Mouse (Mus musculus): ENCODE data around the gene Papss2. TPM values are rescaled to one million over a fixed set of nuclear protein-coding genes. Genes with fewer than 3 reads are reported as not detected.

Papss2 gene
- polyA plus RNA-seq, 1 experiment from 2014 or later = 11.0 TPM

- H3K27ac ChIP-seq (ENCODE audit: low read length) = no peak overlapping the region
- H3K4me1 ChIP-seq (ENCODE audit: control insufficient read depth, insufficient read depth, low read length) = no peaks in the 10 kb centered on the region
- H3K9ac ChIP-seq (ENCODE audit: low read length) = no peak overlapping the region
- no peaks in the 10 kb centered on the region for H3K9me3 ChIP-seq (replicated peaks; ENCODE audit: control insufficient read depth, low read length)
- no peaks in the 10 kb centered on the region for H3K27me3 ChIP-seq (ENCODE audit: control insufficient read depth, insufficient read depth, low read length)
- H3K4me3 ChIP-seq (replicated peaks; ENCODE audit: low read length) = no peak overlapping the region
- WGBS = 79% methylated on average over 6 of the region's 6 CpGs
- H3K4me2 ChIP-seq (ENCODE audit: low read depth, low read length) = no peak overlapping the region
- no peak for ATAC-seq (ENCODE audit: insufficient read depth, low FRiP score)
- no peaks in the 10 kb centered on the region for H3K36me3 ChIP-seq (ENCODE audit: control insufficient read depth, insufficient read depth, low read length)
Measured at GRCm38 (mm10) chr19:32604563-32605252, 9.1 kb downstream of the Papss2 start.

- no peak overlapping the region for H3K27ac ChIP-seq (ENCODE audit: low read length)
- no peaks in the 10 kb centered on the region for H3K27me3 ChIP-seq (ENCODE audit: control insufficient read depth, insufficient read depth, low read length)
- H3K4me2 ChIP-seq (ENCODE audit: low read depth, low read length) = no peak overlapping the region
- no peaks in the 10 kb centered on the region for H3K36me3 ChIP-seq (ENCODE audit: control insufficient read depth, insufficient read depth, low read length)
- H3K9me3 ChIP-seq (replicated peaks; ENCODE audit: control insufficient read depth, low read length) = no peaks in the 10 kb centered on the region
- no peak overlapping the region for H3K4me3 ChIP-seq (replicated peaks; ENCODE audit: low read length)
- WGBS = 73% methylated on average over 4 of the region's 4 CpGs
- H3K9ac ChIP-seq (ENCODE audit: low read length) = no peak overlapping the region
- ATAC-seq (ENCODE audit: insufficient read depth, low FRiP score) = no peak
- H3K4me1 ChIP-seq (ENCODE audit: control insufficient read depth, insufficient read depth, low read length) = no peaks in the 10 kb centered on the region
Measured at GRCm38 (mm10) chr19:32606227-32606827, 10.7 kb downstream of the Papss2 start.

- ATAC-seq (ENCODE audit: insufficient read depth, low FRiP score) = no peak
- WGBS = 79% methylated on average over 8 of the region's 8 CpGs
Measured at GRCm38 (mm10) chr19:32607036-32607435, 11.4 kb downstream of the Papss2 start.

GRCm38 (mm10) chr19:32611386-32612092, 15.9 kb downstream of the Papss2 start:
- Histone ChIP-seq H3K9ac (ENCODE audit: low read length) (no peak overlapping the region), H3K27ac (ENCODE audit: low read length) (no peak overlapping the region), H3K4me1 (ENCODE audit: control insufficient read depth, insufficient read depth, low read length) (no peaks in the 10 kb centered on the region), H3K4me2 (ENCODE audit: low read depth, low read length) (no peak overlapping the region), H3K36me3 (ENCODE audit: control insufficient read depth, insufficient read depth, low read length) (no peaks in the 10 kb centered on the region), H3K4me3 (replicated peaks; ENCODE audit: low read length) (no peak overlapping the region), H3K9me3 (replicated peaks; ENCODE audit: control insufficient read depth, low read length) (no peaks in the 10 kb centered on the region), H3K27me3 (ENCODE audit: control insufficient read depth, insufficient read depth, low read length) (no peaks in the 10 kb centered on the region)
- no peak for ATAC-seq (ENCODE audit: insufficient read depth, low FRiP score)
- 91% methylated on average over 9 of the region's 9 CpGs for WGBS

More at GRCm38 (mm10) chr19:32607036-32607435, 11.4 kb downstream of the Papss2 start:
- no peak overlapping the region for H3K4me2 ChIP-seq (ENCODE audit: low read depth, low read length)
- H3K36me3 ChIP-seq (ENCODE audit: control insufficient read depth, insufficient read depth, low read length) = no peaks in the 10 kb centered on the region
- no peak overlapping the region for H3K4me3 ChIP-seq (replicated peaks; ENCODE audit: low read length)
- H3K27me3 ChIP-seq (ENCODE audit: control insufficient read depth, insufficient read depth, low read length) = no peaks in the 10 kb centered on the region
- no peak overlapping the region for H3K9ac ChIP-seq (ENCODE audit: low read length)
- no peaks in the 10 kb centered on the region for H3K9me3 ChIP-seq (replicated peaks; ENCODE audit: control insufficient read depth, low read length)
- H3K27ac ChIP-seq (ENCODE audit: low read length) = no peak overlapping the region
- no peaks in the 10 kb centered on the region for H3K4me1 ChIP-seq (ENCODE audit: control insufficient read depth, insufficient read depth, low read length)

- Histone ChIP-seq H3K27me3 (ENCODE audit: control insufficient read depth, insufficient read depth, low read length) (no peaks in the 10 kb centered on the region), H3K4me1 (ENCODE audit: control insufficient read depth, insufficient read depth, low read length) (no peaks in the 10 kb centered on the region), H3K4me3 (replicated peaks; ENCODE audit: low read length) (no peak overlapping the region), H3K4me2 (ENCODE audit: low read depth, low read length) (no peak overlapping the region), H3K9me3 (replicated peaks; ENCODE audit: control insufficient read depth, low read length) (no peaks in the 10 kb centered on the region), H3K36me3 (ENCODE audit: control insufficient read depth, insufficient read depth, low read length) (no peaks in the 10 kb centered on the region), H3K9ac (ENCODE audit: low read length) (no peak overlapping the region), H3K27ac (ENCODE audit: low read length) (no peak overlapping the region)
- 76% methylated on average over 12 of the region's 12 CpGs for WGBS
- no peak for ATAC-seq (ENCODE audit: insufficient read depth, low FRiP score)
Measured at GRCm38 (mm10) chr19:32614046-32614771, 18.6 kb downstream of the Papss2 start.

- no peaks in the 10 kb centered on the region for H3K4me1 ChIP-seq (ENCODE audit: control insufficient read depth, insufficient read depth, low read length)
- H3K4me3 ChIP-seq (replicated peaks; ENCODE audit: low read length) = no peak overlapping the region
- H3K9ac ChIP-seq (ENCODE audit: low read length) = no peak overlapping the region
- ATAC-seq (ENCODE audit: insufficient read depth, low FRiP score) = no peak
- no peak overlapping the region for H3K27ac ChIP-seq (ENCODE audit: low read length)
- H3K27me3 ChIP-seq (ENCODE audit: control insufficient read depth, insufficient read depth, low read length) = no peaks in the 10 kb centered on the region
- H3K4me2 ChIP-seq (ENCODE audit: low read depth, low read length) = no peak overlapping the region
- H3K36me3 ChIP-seq (ENCODE audit: control insufficient read depth, insufficient read depth, low read length) = no peaks in the 10 kb centered on the region
- 76% methylated on average over 2 of the region's 2 CpGs for WGBS
- no peaks in the 10 kb centered on the region for H3K9me3 ChIP-seq (replicated peaks; ENCODE audit: control insufficient read depth, low read length)
Measured at GRCm38 (mm10) chr19:32614772-32615099, 19.1 kb downstream of the Papss2 start.

- no peaks in the 10 kb centered on the region for H3K36me3 ChIP-seq (ENCODE audit: control insufficient read depth, insufficient read depth, low read length)
- no peak overlapping the region for H3K9ac ChIP-seq (ENCODE audit: low read length)
- no peak overlapping the region for H3K4me3 ChIP-seq (replicated peaks; ENCODE audit: low read length)
- H3K9me3 ChIP-seq (replicated peaks; ENCODE audit: control insufficient read depth, low read length) = no peaks in the 10 kb centered on the region
- H3K4me2 ChIP-seq (ENCODE audit: low read depth, low read length) = no peak overlapping the region
- H3K27me3 ChIP-seq (ENCODE audit: control insufficient read depth, insufficient read depth, low read length) = no peaks in the 10 kb centered on the region
- no peak overlapping the region for H3K27ac ChIP-seq (ENCODE audit: low read length)
- 90% methylated on average over 7 of the region's 7 CpGs for WGBS
- no peak for ATAC-seq (ENCODE audit: insufficient read depth, low FRiP score)
- H3K4me1 ChIP-seq (ENCODE audit: control insufficient read depth, insufficient read depth, low read length) = no peaks in the 10 kb centered on the region
Measured at GRCm38 (mm10) chr19:32616646-32617045, 21.1 kb downstream of the Papss2 start.

GRCm38 (mm10) chr19:32619739-32620138, 24.1 kb downstream of the Papss2 start:
- H3K4me2 ChIP-seq (ENCODE audit: low read depth, low read length) = no peak overlapping the region
- no peaks in the 10 kb centered on the region for H3K4me1 ChIP-seq (ENCODE audit: control insufficient read depth, insufficient read depth, low read length)

More at GRCm38 (mm10) chr19:32619739-32620138, 24.1 kb downstream of the Papss2 start:
- WGBS = 81% methylated on average over 2 of the region's 2 CpGs
- Histone ChIP-seq H3K27ac (ENCODE audit: low read length) (no peak overlapping the region), H3K36me3 (ENCODE audit: control insufficient read depth, insufficient read depth, low read length) (no peaks in the 10 kb centered on the region), H3K27me3 (ENCODE audit: control insufficient read depth, insufficient read depth, low read length) (no peaks in the 10 kb centered on the region), H3K9me3 (replicated peaks; ENCODE audit: control insufficient read depth, low read length) (no peaks in the 10 kb centered on the region), H3K9ac (ENCODE audit: low read length) (no peak overlapping the region), H3K4me3 (replicated peaks; ENCODE audit: low read length) (no peak overlapping the region)
- ATAC-seq (ENCODE audit: insufficient read depth, low FRiP score) = no peak

Data from stomach, embryonic 16.5 days (tissue).